Mouse (Mus musculus): ENCODE data around the gene Gm42878. TPM values are rescaled to one million over a fixed set of nuclear protein-coding genes. Genes with fewer than 3 reads are reported as not detected.
"Not testable (repeated sequence)": the region's sequence is repeated elsewhere in the genome, so short reads cannot be mapped to it uniquely, and the experiment has no call there.

Gene Gm42878
- polyA plus RNA-seq, 1 experiment = not detected

DNA sequence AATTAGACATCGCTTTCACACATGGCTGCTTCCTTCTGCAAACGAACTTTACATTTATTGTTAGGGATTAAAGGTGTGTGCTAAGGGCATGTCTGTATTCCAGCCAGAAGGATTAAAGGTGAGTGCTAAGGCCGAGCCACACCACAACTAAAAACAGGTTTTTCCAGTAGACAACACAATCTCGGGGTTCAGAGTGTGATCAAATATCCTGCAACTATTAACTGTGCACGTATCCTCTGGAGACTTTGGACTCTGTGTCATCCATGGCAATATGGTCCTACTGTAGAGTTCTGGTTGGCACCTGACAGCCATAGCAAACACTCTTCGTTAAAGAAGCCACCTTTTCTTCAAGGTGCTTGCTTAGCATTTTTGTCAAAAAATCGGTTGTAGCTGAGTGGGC is 35.3 kb downstream of the Gm42878 start:
- Histone ChIP-seq H3K4me3 (ENCODE audit: control insufficient read depth, insufficient read depth, low read length) (no peak overlapping the region), H3K36me3 (ENCODE audit: control insufficient read depth, insufficient read depth, low read length) (no peaks in the 10 kb centered on the region), H3K27me3 (ENCODE audit: control insufficient read depth, insufficient read depth, low read length) (no peaks in the 10 kb centered on the region), H3K27ac (ENCODE audit: control insufficient read depth, insufficient read depth, low read length) (no peak overlapping the region), H3K4me1 (replicated peaks; ENCODE audit: control insufficient read depth, insufficient read depth, low read length) (no peaks in the 10 kb centered on the region)
- DNase-seq = no peak
- WGBS = 87% methylated on average over 7 of the region's 7 CpGs
- TF ChIP-seq CTCF (IDR thresholded peaks at IDR 0.05; ENCODE audit: borderline replicate concordance, control insufficient read depth, extremely low read depth, insufficient read depth, low read length, poor library complexity) (no peak), POLR2A (IDR thresholded peaks at IDR 0.05; ENCODE audit: control insufficient read depth, extremely low read depth, insufficient read depth, low read length, poor library complexity) (no peak)

DNA sequence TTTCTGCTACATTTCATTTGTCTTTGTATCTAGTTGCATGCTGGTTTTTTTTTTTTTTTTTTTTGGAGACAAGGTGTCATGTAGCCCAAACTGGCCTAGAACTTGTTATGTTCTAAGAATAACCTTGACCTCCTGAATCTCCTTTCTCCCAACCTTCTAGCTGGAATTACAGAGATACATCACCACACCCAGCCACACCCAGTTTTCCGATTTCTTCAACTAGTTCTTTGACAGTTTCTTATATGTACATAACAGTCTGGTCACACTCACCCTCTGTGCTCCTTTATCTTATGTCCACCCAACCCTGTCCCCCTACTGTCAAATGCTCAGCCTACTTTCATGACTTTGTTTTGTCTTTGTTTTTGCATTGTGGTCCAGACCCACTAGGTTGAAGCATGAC is 38.4 kb downstream of the Gm42878 start:
- Histone ChIP-seq H3K27me3 (ENCODE audit: control insufficient read depth, insufficient read depth, low read length) (no peaks in the 10 kb centered on the region), H3K4me3 (ENCODE audit: control insufficient read depth, insufficient read depth, low read length) (no peak overlapping the region), H3K27ac (ENCODE audit: control insufficient read depth, insufficient read depth, low read length) (no peak overlapping the region), H3K36me3 (ENCODE audit: control insufficient read depth, insufficient read depth, low read length) (no peaks in the 10 kb centered on the region), H3K4me1 (replicated peaks; ENCODE audit: control insufficient read depth, insufficient read depth, low read length) (no peaks in the 10 kb centered on the region)
- DNase-seq = no peak
- TF ChIP-seq CTCF (IDR thresholded peaks at IDR 0.05; ENCODE audit: borderline replicate concordance, control insufficient read depth, extremely low read depth, insufficient read depth, low read length, poor library complexity) (no peak), POLR2A (IDR thresholded peaks at IDR 0.05; ENCODE audit: control insufficient read depth, extremely low read depth, insufficient read depth, low read length, poor library complexity) (no peak)
- WGBS = 97% methylated on average over 1 of the region's 1 CpGs

DNA sequence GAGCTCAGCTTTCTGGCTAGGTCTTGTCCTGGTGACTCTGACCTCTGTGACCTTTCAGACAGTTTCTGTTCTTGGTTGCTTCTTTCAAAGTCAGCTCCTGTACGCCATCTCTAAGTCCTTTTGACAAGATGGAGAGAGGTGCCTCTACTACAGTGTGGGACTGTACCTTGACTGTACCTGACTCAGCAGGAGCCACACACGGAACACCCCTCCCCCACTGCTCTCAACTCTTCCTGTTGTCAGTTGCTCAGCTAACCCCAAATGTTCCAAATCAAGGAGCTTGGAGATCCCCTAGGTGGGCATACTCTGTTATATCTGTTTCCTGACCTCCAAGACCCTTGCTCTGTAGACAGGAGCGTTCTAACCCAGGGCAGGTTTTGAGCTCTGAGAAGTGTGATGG is 42.1 kb downstream of the Gm42878 start, which contains the start of gene Adam1b:
Gene Adam1b, minus strand, starts transcription at position 205 of the 400 bp plus-strand sequence.
- Histone ChIP-seq H3K27ac (ENCODE audit: control insufficient read depth, insufficient read depth, low read length) (no peak within 1 kb of the TSS), H3K4me3 (ENCODE audit: control insufficient read depth, insufficient read depth, low read length) (no peak within 1 kb of the TSS), H3K36me3 (ENCODE audit: control insufficient read depth, insufficient read depth, low read length) (no peaks in the 10 kb centered on the region), H3K27me3 (ENCODE audit: control insufficient read depth, insufficient read depth, low read length) (no peaks in the 10 kb centered on the region), H3K4me1 (replicated peaks; ENCODE audit: control insufficient read depth, insufficient read depth, low read length) (peaks cover 7% of the 10 kb centered on the region)
- DNase-seq = peak; percentile 20
- no peak for TF ChIP-seq POLR2A (IDR thresholded peaks at IDR 0.05; ENCODE audit: control insufficient read depth, extremely low read depth, insufficient read depth, low read length, poor library complexity)
- TF ChIP-seq CTCF (IDR thresholded peaks at IDR 0.05; ENCODE audit: borderline replicate concordance, control insufficient read depth, extremely low read depth, insufficient read depth, low read length, poor library complexity) = no peak
- WGBS = 74% methylated on average over 3 of the region's 3 CpGs

DNA sequence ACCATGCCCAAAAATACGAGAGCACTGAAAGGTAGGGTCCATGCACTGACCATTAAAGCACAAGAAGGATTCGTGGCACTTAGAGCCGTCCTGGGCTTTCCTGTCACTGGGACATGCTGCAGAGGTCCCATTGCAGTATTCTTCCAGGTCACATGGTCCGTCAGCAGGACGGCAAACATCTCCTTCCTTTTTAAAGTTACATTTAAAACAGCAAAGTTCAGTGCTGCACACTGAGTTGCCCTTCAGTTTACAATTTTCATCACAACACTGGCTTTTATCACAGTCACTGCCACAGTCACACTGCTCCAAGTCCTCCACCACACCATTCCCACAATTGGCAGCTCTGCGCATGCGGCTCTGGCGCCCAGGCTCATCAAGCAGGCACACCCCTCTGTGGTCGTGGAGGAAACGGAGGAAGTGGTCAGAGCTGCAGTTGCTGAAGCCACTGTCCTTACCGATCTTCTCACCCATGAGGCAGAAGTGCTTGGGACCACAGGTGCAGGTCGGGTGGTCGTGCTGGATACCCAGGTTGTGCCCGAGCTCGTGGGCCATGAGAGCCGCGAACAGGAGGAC is 43.8 kb downstream of the Gm42878 start:
- WGBS = 12% methylated on average over 10 of the region's 17 CpGs
- H3K36me3 ChIP-seq (ENCODE audit: control insufficient read depth, insufficient read depth, low read length); H3K27ac ChIP-seq (ENCODE audit: control insufficient read depth, insufficient read depth, low read length); H3K27me3 ChIP-seq (ENCODE audit: control insufficient read depth, insufficient read depth, low read length); H3K4me1 ChIP-seq (replicated peaks; ENCODE audit: control insufficient read depth, insufficient read depth, low read length); H3K4me3 ChIP-seq (ENCODE audit: control insufficient read depth, insufficient read depth, low read length): not testable (repeated sequence)
- DNase-seq = peak; percentile 2

DNA sequence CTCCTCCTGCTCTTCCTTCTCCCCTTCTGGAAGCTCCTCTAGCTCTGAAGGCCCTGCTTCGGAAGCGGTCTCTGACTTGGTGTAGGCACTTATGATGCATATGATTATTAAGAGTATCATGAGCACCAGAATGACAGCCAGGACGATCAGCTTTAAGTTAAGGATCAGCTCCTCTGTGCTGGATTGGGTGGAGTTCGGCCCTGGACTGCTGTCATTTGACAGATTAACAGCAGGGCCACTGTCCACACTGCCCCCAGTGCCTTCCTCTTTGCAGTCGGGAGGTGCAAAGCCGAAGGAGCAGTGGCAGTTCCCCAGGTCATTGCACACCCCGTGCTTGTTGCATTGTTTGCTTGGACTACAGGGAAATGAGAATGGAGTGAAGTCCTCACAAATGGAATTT is 44.6 kb downstream of the Gm42878 start:
- Histone ChIP-seq H3K27me3 (ENCODE audit: control insufficient read depth, insufficient read depth, low read length) (no peaks in the 10 kb centered on the region), H3K4me1 (replicated peaks; ENCODE audit: control insufficient read depth, insufficient read depth, low read length) (peaks cover 7% of the 10 kb centered on the region), H3K36me3 (ENCODE audit: control insufficient read depth, insufficient read depth, low read length) (no peaks in the 10 kb centered on the region), H3K4me3 (ENCODE audit: control insufficient read depth, insufficient read depth, low read length) (no peak overlapping the region), H3K27ac (ENCODE audit: control insufficient read depth, insufficient read depth, low read length) (no peak overlapping the region)
- DNase-seq = no peak
- 49% methylated on average over 7 of the region's 7 CpGs for WGBS
- TF ChIP-seq CTCF (IDR thresholded peaks at IDR 0.05; ENCODE audit: borderline replicate concordance, control insufficient read depth, extremely low read depth, insufficient read depth, low read length, poor library complexity) = no peak
- TF ChIP-seq POLR2A (IDR thresholded peaks at IDR 0.05; ENCODE audit: control insufficient read depth, extremely low read depth, insufficient read depth, low read length, poor library complexity) = no peak

DNA sequence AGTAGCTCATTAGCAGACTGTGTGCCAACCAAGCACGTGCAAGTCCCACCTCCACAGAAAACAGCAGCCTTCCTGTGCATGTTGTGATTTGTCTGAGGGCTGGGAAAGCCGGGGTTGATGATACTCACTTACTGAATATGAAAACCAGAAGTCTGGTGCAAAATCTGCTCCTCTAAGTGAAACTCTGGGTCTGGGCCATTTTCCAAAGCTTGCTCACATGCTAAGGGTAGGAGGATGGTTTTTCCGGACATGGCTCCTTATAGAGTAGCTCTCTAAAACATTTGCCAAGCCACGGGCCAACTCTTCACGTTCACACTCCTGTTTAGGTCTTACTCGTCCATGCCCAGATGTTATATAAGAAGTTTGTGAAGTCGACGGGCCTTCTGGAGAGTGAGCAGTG is 52.0 kb downstream of the Gm42878 start:
- no peak overlapping the region for H3K27ac ChIP-seq (ENCODE audit: control insufficient read depth, insufficient read depth, low read length)
- TF ChIP-seq CTCF (IDR thresholded peaks at IDR 0.05; ENCODE audit: borderline replicate concordance, control insufficient read depth, extremely low read depth, insufficient read depth, low read length, poor library complexity) = no peak
- no peak for TF ChIP-seq POLR2A (IDR thresholded peaks at IDR 0.05; ENCODE audit: control insufficient read depth, extremely low read depth, insufficient read depth, low read length, poor library complexity)
- H3K36me3 ChIP-seq (ENCODE audit: control insufficient read depth, insufficient read depth, low read length) = no peaks in the 10 kb centered on the region
- 83% methylated on average over 8 of the region's 8 CpGs for WGBS
- no peak for DNase-seq
- no peaks in the 10 kb centered on the region for H3K4me1 ChIP-seq (replicated peaks; ENCODE audit: control insufficient read depth, insufficient read depth, low read length)
- H3K4me3 ChIP-seq (ENCODE audit: control insufficient read depth, insufficient read depth, low read length) = no peak overlapping the region
- no peaks in the 10 kb centered on the region for H3K27me3 ChIP-seq (ENCODE audit: control insufficient read depth, insufficient read depth, low read length)

DNA sequence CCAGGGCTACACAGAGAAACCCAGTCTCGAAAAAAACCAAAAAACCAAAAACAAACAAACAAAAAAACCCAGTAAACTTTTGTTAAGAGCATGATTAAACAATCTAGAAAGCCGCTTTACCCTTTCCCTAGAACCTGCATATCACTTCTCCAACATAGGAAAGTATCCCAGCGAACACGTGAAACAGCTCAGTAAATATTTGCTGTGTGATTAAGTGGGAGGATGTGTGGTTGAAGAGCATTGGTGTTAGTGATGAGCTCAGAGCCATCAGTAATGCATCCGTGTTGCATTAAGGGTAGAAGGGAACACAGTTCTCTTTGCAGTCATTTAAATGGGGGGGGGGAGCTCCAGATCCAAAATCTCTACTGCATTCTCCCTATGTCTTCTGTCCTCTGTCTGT is 60.5 kb downstream of the Gm42878 start:
- no peaks in the 10 kb centered on the region for H3K27me3 ChIP-seq (ENCODE audit: control insufficient read depth, insufficient read depth, low read length)
- no peak overlapping the region for H3K27ac ChIP-seq (ENCODE audit: control insufficient read depth, insufficient read depth, low read length)
- TF ChIP-seq POLR2A (IDR thresholded peaks at IDR 0.05; ENCODE audit: control insufficient read depth, extremely low read depth, insufficient read depth, low read length, poor library complexity) (no peak), CTCF (IDR thresholded peaks at IDR 0.05; ENCODE audit: borderline replicate concordance, control insufficient read depth, extremely low read depth, insufficient read depth, low read length, poor library complexity) (no peak)
- H3K4me3 ChIP-seq (ENCODE audit: control insufficient read depth, insufficient read depth, low read length) = no peak overlapping the region
- H3K36me3 ChIP-seq (ENCODE audit: control insufficient read depth, insufficient read depth, low read length) = no peaks in the 10 kb centered on the region
- no peak for DNase-seq
- H3K4me1 ChIP-seq (replicated peaks; ENCODE audit: control insufficient read depth, insufficient read depth, low read length) = no peaks in the 10 kb centered on the region
- 90% methylated on average over 5 of the region's 5 CpGs for WGBS
